Mouse (Mus musculus) MEL (cell line): Measurements from ENCODE around the gene Mov10. TPM values are rescaled to one million over a fixed set of nuclear protein-coding genes. Genes with fewer than 3 reads are reported as not detected.

Source experiments
- DNase-seq: peaks from one replicate; pipeline ENCODE4 v3.0.0; 2011; ENCODE audit warnings: low read depth, low spot score
- H3K27ac ChIP-seq: 2 replicates; pipeline ENCODE4 v1.5.1; 2012; ENCODE audit warnings: low read depth, mild to moderate bottlenecking, control low read depth, low read length, moderate library complexity; ENCODE audit not compliant: control insufficient read depth
- H3K27me3 ChIP-seq, 2 experiments: fragments of 150-350 bp in 1 of 2; sonication (generic) in 1 of 2; 2 replicates each; pipeline ENCODE4 v1.6.1; 2012; ENCODE audit warnings: low read length in 2 of 2, mild to moderate bottlenecking in 2 of 2, improper control_type of control experiment in 1 of 2, moderate library complexity in 1 of 2; ENCODE audit not compliant: insufficient read depth in 2 of 2, control insufficient read depth in 1 of 2
- H3K36me3 ChIP-seq, 2 experiments: 2 replicates each; pipeline ENCODE4 v1.6.1; 2012 to 2014; ENCODE audit warnings: low read length in 2 of 2, improper control_type of control experiment in 1 of 2, inconsistent platforms in 1 of 2, mild to moderate bottlenecking in 1 of 2; ENCODE audit not compliant: insufficient read depth in 2 of 2, control insufficient read depth in 1 of 2
- H3K4me1 ChIP-seq, 2 experiments: fragments of 150-350 bp in 1 of 2; sonication (generic) in 1 of 2; 2 replicates each; pipeline ENCODE4 v1.6.1; 2012; ENCODE audit warnings: low read length in 2 of 2, improper control_type of control experiment in 1 of 2, mild to moderate bottlenecking in 1 of 2; ENCODE audit not compliant: insufficient read depth in 2 of 2, control insufficient read depth in 1 of 2
- H3K4me3 ChIP-seq, 2 experiments: fragments of 150-350 bp in 1 of 2; sonication (generic) in 1 of 2; 2 replicates each; pipeline ENCODE4 v1.5.1; 2012; ENCODE audit warnings: low read depth in 2 of 2, low read length in 2 of 2, mild to moderate bottlenecking in 2 of 2, moderate library complexity in 2 of 2, control low read depth in 1 of 2, improper control_type of control experiment in 1 of 2; ENCODE audit not compliant: control insufficient read depth in 1 of 2, insufficient read depth in 1 of 2
- H3K79me2 ChIP-seq: 2 replicates; pipeline ENCODE4 v1.6.1; 2012; ENCODE audit warnings: mild to moderate bottlenecking, low read length, moderate library complexity; ENCODE audit not compliant: control insufficient read depth, poor library complexity, insufficient read depth
- H3K9ac ChIP-seq: 2 replicates; pipeline ENCODE4 v1.6.1; 2012; ENCODE audit warnings: low read depth, mild to moderate bottlenecking, control low read depth, low read length, moderate library complexity; ENCODE audit not compliant: control insufficient read depth, poor library complexity, severe bottlenecking
- H3K9me3 ChIP-seq: fragments of 150-350 bp; sonication (generic); replicated peaks from 2 replicates; pipeline ENCODE4 v1.6.1; 2012; ENCODE audit warnings: mild to moderate bottlenecking, low read length, improper control_type of control experiment, moderate library complexity; ENCODE audit not compliant: insufficient read depth
- BHLHE40 ChIP-seq: IDR thresholded peaks from 2 replicates; pipeline ENCODE4 v1.6.1; 2012; ENCODE audit warnings: low read depth, mild to moderate bottlenecking, inconsistent platforms, low read length, improper control_type of control experiment, borderline replicate concordance
- CHD1 ChIP-seq: IDR thresholded peaks from 2 replicates; pipeline ENCODE4 v1.6.1; 2012; ENCODE audit warnings: low read depth, mild to moderate bottlenecking, inconsistent platforms, low read length, improper control_type of control experiment
- CTCF ChIP-seq, 3 experiments: IDR thresholded peaks in 2 of 3; conservative IDR thresholded peaks in 1 of 3; 2 replicates each; pipeline ENCODE4 v1.5.1; 2011 to 2012; ENCODE audit warnings: low read length in 3 of 3, low read depth in 2 of 3, mild to moderate bottlenecking in 2 of 3, improper control_type of control experiment in 1 of 3, inconsistent platforms in 1 of 3, mixed read lengths in 1 of 3, moderate library complexity in 1 of 3; ENCODE audit not compliant: control insufficient read depth in 1 of 3, insufficient read depth in 1 of 3, poor library complexity in 1 of 3, severe bottlenecking in 1 of 3
- ELF1 ChIP-seq: IDR thresholded peaks from 2 replicates; pipeline ENCODE4 v1.6.1; 2014; ENCODE audit warnings: low read depth, mild to moderate bottlenecking, inconsistent platforms, low read length, improper control_type of control experiment, moderate library complexity
- EP300 ChIP-seq, 2 experiments: IDR thresholded peaks; 2 replicates each; pipeline ENCODE4 v1.6.1; 2011; ENCODE audit warnings: improper control_type of control experiment in 2 of 2, low read length in 2 of 2, low read depth in 1 of 2, mild to moderate bottlenecking in 1 of 2
- ETS1 ChIP-seq: IDR thresholded peaks from 2 replicates; pipeline ENCODE4 v1.6.1; 2012; ENCODE audit warnings: low read depth, mild to moderate bottlenecking, inconsistent platforms, low read length, improper control_type of control experiment, moderate library complexity
- GABPA ChIP-seq: IDR thresholded peaks from 2 replicates; pipeline ENCODE4 v1.6.1; 2012; ENCODE audit warnings: low read depth, mild to moderate bottlenecking, inconsistent platforms, low read length, improper control_type of control experiment, moderate library complexity
- GATA1 ChIP-seq: IDR thresholded peaks from 2 replicates; pipeline ENCODE4 v1.6.1; 2011; ENCODE audit warnings: low read depth, low read length, improper control_type of control experiment
- HCFC1 ChIP-seq: IDR thresholded peaks from 2 replicates; pipeline ENCODE4 v1.6.1; 2012; ENCODE audit warnings: low read depth, mild to moderate bottlenecking, inconsistent platforms, low read length, improper control_type of control experiment, moderate library complexity
- KAT2A ChIP-seq: conservative IDR thresholded peaks from 2 replicates; pipeline ENCODE4 v1.6.1; 2012; ENCODE audit warnings: low read depth, low read length, improper control_type of control experiment, inconsistent platforms
- MAFK ChIP-seq: IDR thresholded peaks from 2 replicates; pipeline ENCODE4 v1.6.1; 2011; ENCODE audit warnings: low read depth, mild to moderate bottlenecking, low read length, improper control_type of control experiment, borderline replicate concordance
- MAZ ChIP-seq: IDR thresholded peaks from 2 replicates; pipeline ENCODE4 v1.6.1; 2012; ENCODE audit warnings: low read depth, mild to moderate bottlenecking, inconsistent platforms, low read length, improper control_type of control experiment
- MEF2A ChIP-seq: IDR thresholded peaks from 2 replicates; pipeline ENCODE4 v1.6.1; 2014; ENCODE audit warnings: low read depth, mild to moderate bottlenecking, inconsistent platforms, low read length, improper control_type of control experiment; ENCODE audit not compliant: poor library complexity, insufficient replicate concordance, severe bottlenecking; ENCODE audit errors: extremely low read depth
- MXI1 ChIP-seq: IDR thresholded peaks from 2 replicates; pipeline ENCODE4 v1.6.1; 2011; ENCODE audit warnings: mild to moderate bottlenecking, low read depth, low read length, improper control_type of control experiment
- MYB ChIP-seq: IDR thresholded peaks from 2 replicates; pipeline ENCODE4 v1.6.1; 2011; ENCODE audit warnings: mild to moderate bottlenecking, low read depth, low read length, improper control_type of control experiment
- POLR2A ChIP-seq, 2 experiments: IDR thresholded peaks; 2 replicates each; pipeline ENCODE4 v1.6.1; 2011 to 2012; ENCODE audit warnings: low read length in 2 of 2, mild to moderate bottlenecking in 2 of 2, control low read depth in 1 of 2, improper control_type of control experiment in 1 of 2, low read depth in 1 of 2, moderate library complexity in 1 of 2; ENCODE audit not compliant: control insufficient read depth in 1 of 2, insufficient read depth in 1 of 2, poor library complexity in 1 of 2
- POLR2AphosphoS5 ChIP-seq: IDR thresholded peaks from 2 replicates; pipeline ENCODE4 v1.6.1; 2012; ENCODE audit warnings: low read depth, borderline replicate concordance, mild to moderate bottlenecking, inconsistent platforms, low read length, moderate library complexity, mixed read lengths
- RAD21 ChIP-seq: IDR thresholded peaks from 2 replicates; pipeline ENCODE4 v1.6.1; 2011; ENCODE audit warnings: mild to moderate bottlenecking, low read depth, low read length, improper control_type of control experiment
- RCOR1 ChIP-seq: IDR thresholded peaks from 2 replicates; pipeline ENCODE4 v1.6.1; 2012; ENCODE audit warnings: low read depth, mild to moderate bottlenecking, inconsistent platforms, low read length, improper control_type of control experiment
- SIN3A ChIP-seq: IDR thresholded peaks from 2 replicates; pipeline ENCODE4 v1.6.1; 2012; ENCODE audit warnings: low read length, improper control_type of control experiment, inconsistent platforms
- TAL1 ChIP-seq: IDR thresholded peaks from 2 replicates; pipeline ENCODE4 v1.6.1; 2012; ENCODE audit warnings: mild to moderate bottlenecking, inconsistent platforms, low read length, moderate library complexity, mixed read lengths
- TBP ChIP-seq: IDR thresholded peaks from 2 replicates; pipeline ENCODE4 v1.8.0; 2011; ENCODE audit warnings: low read depth, low read length, improper control_type of control experiment
- TCF12 ChIP-seq: IDR thresholded peaks from 2 replicates; pipeline ENCODE4 v1.6.1; 2014; ENCODE audit warnings: low read depth, mild to moderate bottlenecking, inconsistent platforms, low read length, improper control_type of control experiment, moderate library complexity
- UBTF ChIP-seq: IDR thresholded peaks from 2 replicates; pipeline ENCODE4 v1.6.1; 2012; ENCODE audit warnings: low read depth, mild to moderate bottlenecking, inconsistent platforms, low read length, improper control_type of control experiment, moderate library complexity, borderline replicate concordance; ENCODE audit not compliant: insufficient read depth
- USF2 ChIP-seq, 2 experiments: IDR thresholded peaks; 2 replicates each; pipeline ENCODE4 v1.6.1; 2011 to 2012; ENCODE audit warnings: improper control_type of control experiment in 2 of 2, low read length in 2 of 2, borderline replicate concordance in 1 of 2, inconsistent platforms in 1 of 2, low read depth in 1 of 2, mild to moderate bottlenecking in 1 of 2; ENCODE audit not compliant: insufficient read depth in 1 of 2
- ZC3H11A ChIP-seq: IDR thresholded peaks from 2 replicates; pipeline ENCODE4 v1.6.1; 2012; ENCODE audit warnings: low read depth, mild to moderate bottlenecking, inconsistent platforms, low read length, improper control_type of control experiment
- ZKSCAN1 ChIP-seq: IDR thresholded peaks from 2 replicates; pipeline ENCODE4 v1.6.1; 2012; ENCODE audit warnings: low read depth, mild to moderate bottlenecking, inconsistent platforms, low read length, improper control_type of control experiment, moderate library complexity
- polyA plus RNA-seq, 2 experiments: library from polyadenylated mRNA; stranded (reverse) in 1 of 2; unstranded in 1 of 2; fragments of >175 nt in 1 of 2; fragments of >200 nt in 1 of 2; gene quantifications; 2 replicates each; pipeline versions ENCODE4 v1.2.1 to v1.2.4; 2012; ENCODE audit warnings: low replicate concordance in 2 of 2, low read depth in 1 of 2; ENCODE audit not compliant: insufficient read length in 2 of 2, insufficient read depth in 1 of 2, missing spikeins in 1 of 2
- total RNA-seq: library from RNA; depleted of rRNA; stranded (reverse); fragments of 300-350 nt; gene quantifications from 2 replicates; pipeline ENCODE4 v1.2.3, GENCODE M21; 2012

Gene Mov10
- total and polyA plus RNA-seq, 3 experiments: 7.1 to 32.5 TPM; not detected in 1

DNA sequence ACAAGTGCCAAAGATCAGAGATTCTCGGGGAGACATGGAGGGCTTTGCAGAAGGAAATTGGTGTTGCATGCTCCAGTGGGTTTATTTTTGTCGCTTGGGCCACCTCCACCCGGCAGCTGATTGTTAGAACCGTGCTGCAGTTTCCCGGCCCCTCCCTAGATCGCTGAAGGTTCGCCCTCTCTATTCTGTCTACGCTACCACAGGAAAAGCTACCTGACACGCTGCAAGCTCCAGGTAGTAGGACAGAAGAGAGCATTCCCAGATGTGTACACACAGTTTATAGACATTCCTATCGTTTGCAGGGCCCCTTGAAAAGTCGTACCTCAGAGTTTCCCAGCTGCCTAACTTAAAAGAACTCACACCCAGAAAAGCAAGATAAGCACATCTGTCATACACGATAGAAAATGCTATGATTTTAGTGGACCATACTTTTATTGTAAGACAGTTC lies 47.0 kb upstream of the Mov10 start:
- Histone ChIP-seq H3K36me3 (peaks cover 0 to 33% of the 10 kb centered on the region in 2 experiments; a peak in 2 of 4 replicates), H3K4me1 (peaks cover 0 to 13% of the 10 kb centered on the region in 2 experiments; a peak in 3 of 4 replicates), H3K27me3 (no peaks in the 10 kb centered on the region), H3K79me2 (peaks cover 49% of the 10 kb centered on the region), H3K27ac (peak overlapping the region; percentile 93), H3K9ac (peak overlapping the region; percentile 95), H3K4me3 (peak overlapping the region; percentile 68 to 99), H3K9me3 (no peaks in the 10 kb centered on the region)
- no peak for TF ChIP-seq CHD1
- TF ChIP-seq ZC3H11A: no peak
- no peak for TF ChIP-seq UBTF
- peak; percentile 47; the same call in 1 of the 2 replicates for TF ChIP-seq MYB
- TF ChIP-seq GATA1: peak; percentile 80
- peak; percentile 51; the same call in 1 of the 2 replicates for TF ChIP-seq TCF12
- TF ChIP-seq ETS1: peak; percentile 66
- peak; percentile 64; the same call in 1 of the 2 replicates for TF ChIP-seq SIN3A
- TF ChIP-seq TAL1: peak; percentile 47; the same call in 1 of the 2 replicates
- TF ChIP-seq POLR2A (IDR thresholded peaks at IDR 0.05; ENCODE audit: control insufficient read depth in 1 of 2, insufficient read depth in 1 of 2, low read depth in 1 of 2, low read length in 2 of 2, poor library complexity in 1 of 2): peak in 1 of 2 experiments; percentile 49; a peak in 1 of 4 replicates
- TF ChIP-seq TBP: peak; percentile 45; the same call in 1 of the 2 replicates
- TF ChIP-seq EP300 (IDR thresholded peaks at IDR 0.05; ENCODE audit: low read depth in 1 of 2, low read length in 2 of 2): peak in 1 of 2 experiments; percentile 69; a peak in 2 of 4 replicates
- peak; percentile 9; the same call in 1 of the 2 replicates for TF ChIP-seq MXI1
- no peak for TF ChIP-seq ELF1
- peak; percentile 75 for DNase-seq

DNA sequence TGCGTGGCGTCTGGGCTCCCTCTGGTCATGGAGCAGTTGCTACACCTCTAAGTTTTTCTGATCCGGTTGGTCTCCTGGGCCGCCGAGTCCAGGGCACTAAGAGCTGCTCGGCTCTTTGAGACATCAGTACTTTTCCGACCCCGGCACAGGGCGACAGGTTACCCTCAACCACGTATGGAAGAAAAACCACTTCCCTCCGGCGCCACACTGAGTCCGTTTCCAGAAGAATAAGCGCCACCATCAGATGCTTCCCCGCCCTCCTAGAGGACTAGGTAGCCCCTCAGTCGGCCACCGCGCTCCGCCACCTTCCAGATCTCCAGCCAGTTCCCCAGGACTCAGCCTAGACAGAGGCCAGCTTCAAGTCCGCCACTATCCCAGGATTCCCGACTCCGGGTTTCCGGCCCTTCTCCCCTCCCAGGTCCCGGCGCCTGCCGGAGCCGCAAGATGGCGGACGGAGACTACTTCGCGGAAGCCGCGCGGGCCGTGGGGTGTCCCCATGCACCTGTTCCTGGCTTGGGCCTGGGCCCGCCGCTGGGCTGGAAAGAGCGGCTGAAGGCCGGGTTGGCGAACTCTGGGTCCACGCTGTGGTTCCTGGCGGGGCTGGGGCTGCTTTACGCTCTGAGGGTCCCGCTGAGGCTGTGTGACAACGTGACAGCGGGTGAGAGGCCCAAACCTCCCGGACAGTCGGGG lies 46.4 kb upstream of the Mov10 start:
- peaks cover 0 to 18% of the 10 kb centered on the region in 2 experiments; a peak in 3 of 4 replicates for H3K4me1 ChIP-seq
- TF ChIP-seq RCOR1 (peak; percentile 18; the same call in 1 of the 2 replicates), MAFK (no peak), UBTF (0 out of 2 replicates have a peak, but pooled peaks have one; percentile 4), TBP (no peak), ELF1 (no peak; the same call in 1 of the 2 replicates), RAD21 (no peak), MAZ (peak; percentile 56; the same call in 1 of the 2 replicates), SIN3A (no peak; the same call in 1 of the 2 replicates), CTCF (IDR thresholded peaks at IDR 0.05 in 2 of 3, conservative IDR thresholded peaks at IDR 0.05 in 1 of 3; ENCODE audit: control insufficient read depth in 1 of 3, insufficient read depth in 1 of 3, low read depth in 2 of 3, low read length in 3 of 3, poor library complexity in 1 of 3, severe bottlenecking in 1 of 3) (no peak), MEF2A (no peak), EP300 (IDR thresholded peaks at IDR 0.05; ENCODE audit: low read depth in 1 of 2, low read length in 2 of 2) (no peak), USF2 (IDR thresholded peaks at IDR 0.05; ENCODE audit: borderline replicate concordance in 1 of 2, insufficient read depth in 1 of 2, low read depth in 1 of 2, low read length in 2 of 2) (no peak), POLR2AphosphoS5 (no peak), GABPA (no peak), MXI1 (peak; percentile 15; the same call in 1 of the 2 replicates), HCFC1 (peak; percentile 81), KAT2A (peak; percentile 50; the same call in 1 of the 2 replicates), BHLHE40 (no peak), ZC3H11A (no peak), ZKSCAN1 (no peak)

More for the DNA sequence above, 46.4 kb upstream of the Mov10 start:
- Histone ChIP-seq H3K79me2 (peaks cover 53% of the 10 kb centered on the region), H3K9ac (peak overlapping the region; percentile 95), H3K9me3 (no peaks in the 10 kb centered on the region), H3K4me3 (peak overlapping the region; percentile 68 to 99), H3K27ac (peak overlapping the region; percentile 93), H3K27me3 (no peaks in the 10 kb centered on the region), H3K36me3 (peaks cover 0 to 38% of the 10 kb centered on the region in 2 experiments; a peak in 2 of 4 replicates)
- DNase-seq: peak; percentile 82
